Mouse (Mus musculus): Measurements from ENCODE around the gene Chrm3.
"Not testable (repeated sequence)": the region's sequence is repeated elsewhere in the genome, so short reads cannot be mapped to it uniquely, and the experiment has no call there.

The Chrm3 gene

GRCm38 (mm10) chr13:10360777-10361176, at the start of gene Chrm3:
Chrm3 (minus strand) TSS chr13:10360847.
- DNase-seq (ENCODE audit: low read depth, low spot score) = no peak

GRCm38 (mm10) chr13:10394364-10394763, 33.7 kb upstream of the Chrm3 start:
- DNase-seq (ENCODE audit: low read depth, low spot score) = no peak

GRCm38 (mm10) chr13:10375487-10375886, 14.8 kb upstream of the Chrm3 start:
- DNase-seq (ENCODE audit: low read depth, low spot score) = not testable (repeated sequence)

DNA sequence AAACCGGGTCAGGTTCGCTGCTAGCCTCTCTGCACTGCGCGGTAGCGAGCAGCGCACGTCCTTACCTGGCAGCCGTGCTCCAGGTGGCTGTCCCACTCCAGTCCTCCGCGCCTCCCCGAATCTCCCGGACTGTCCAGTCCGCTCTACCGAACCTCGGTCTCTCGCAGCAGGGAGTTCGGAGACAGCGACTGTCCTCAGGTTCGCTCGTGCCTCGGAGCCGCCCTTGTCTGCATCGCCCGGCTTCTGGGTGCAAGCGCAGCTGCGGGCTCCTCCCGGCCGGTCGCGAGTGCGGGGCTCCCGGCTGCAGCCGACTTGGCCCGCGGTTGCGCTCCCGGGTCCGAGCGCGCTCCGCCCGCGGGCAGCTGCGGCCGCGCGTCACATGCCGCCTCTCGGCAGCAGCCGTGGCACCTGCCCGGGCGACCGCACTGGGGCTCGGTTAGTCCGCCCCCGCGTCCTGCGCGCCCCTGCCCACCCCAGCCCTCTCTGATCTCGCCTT, 400 bp downstream of the Chrm3 start:
- DNase-seq (ENCODE audit: low read depth, low spot score) = no peak

DNA sequence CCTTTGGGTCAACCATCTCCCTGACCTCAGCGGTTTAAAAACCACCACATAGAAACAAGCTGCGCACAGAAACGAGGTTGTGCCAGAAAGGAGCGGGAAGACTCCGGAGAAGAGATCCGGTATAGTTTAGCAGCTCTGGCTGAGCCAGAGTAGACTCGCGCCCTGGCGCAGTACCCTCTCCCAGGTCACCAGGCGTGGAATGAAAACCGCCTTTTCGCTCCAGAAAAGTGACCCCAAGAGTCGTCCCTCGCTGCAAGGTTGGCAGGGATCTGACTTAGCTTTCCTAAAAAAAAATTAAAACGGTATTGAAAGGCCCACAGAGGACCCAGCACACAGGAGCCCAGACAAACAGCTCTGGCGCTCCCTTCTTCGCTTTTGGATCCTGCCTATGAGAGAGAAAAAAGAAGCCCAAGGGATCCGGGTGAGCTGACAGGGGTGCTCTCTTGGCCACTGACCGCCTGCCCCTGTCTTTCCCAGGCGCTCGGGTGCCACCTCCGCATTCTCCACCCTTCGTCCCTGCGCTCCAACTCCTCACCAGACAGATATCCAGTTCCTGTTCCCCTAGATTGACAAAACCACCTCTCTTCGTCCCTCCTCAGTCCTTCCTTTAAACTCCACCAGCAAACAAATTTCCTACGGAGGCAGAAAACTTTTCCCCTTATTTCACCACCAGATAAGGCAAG, 990 bp downstream of the Chrm3 start:
- no peak for DNase-seq (ENCODE audit: low read depth, low spot score)

- DNase-seq (ENCODE audit: low read depth, low spot score) = no peak
Measured at GRCm38 (mm10) chr13:10355796-10356195, 4.9 kb downstream of the Chrm3 start.

- DNase-seq (ENCODE audit: low read depth, low spot score) = no peak
Measured at GRCm38 (mm10) chr13:10354885-10355575, 5.6 kb downstream of the Chrm3 start.

- no peak for DNase-seq (ENCODE audit: low read depth, low spot score)
Measured at GRCm38 (mm10) chr13:10352141-10352540, 8.5 kb downstream of the Chrm3 start.

- no peak for DNase-seq (ENCODE audit: low read depth, low spot score)
Measured at GRCm38 (mm10) chr13:10344362-10344761, 16.3 kb downstream of the Chrm3 start.

- DNase-seq (ENCODE audit: low read depth, low spot score) = no peak
Measured at GRCm38 (mm10) chr13:10335558-10335957, 25.1 kb downstream of the Chrm3 start.

DNA sequence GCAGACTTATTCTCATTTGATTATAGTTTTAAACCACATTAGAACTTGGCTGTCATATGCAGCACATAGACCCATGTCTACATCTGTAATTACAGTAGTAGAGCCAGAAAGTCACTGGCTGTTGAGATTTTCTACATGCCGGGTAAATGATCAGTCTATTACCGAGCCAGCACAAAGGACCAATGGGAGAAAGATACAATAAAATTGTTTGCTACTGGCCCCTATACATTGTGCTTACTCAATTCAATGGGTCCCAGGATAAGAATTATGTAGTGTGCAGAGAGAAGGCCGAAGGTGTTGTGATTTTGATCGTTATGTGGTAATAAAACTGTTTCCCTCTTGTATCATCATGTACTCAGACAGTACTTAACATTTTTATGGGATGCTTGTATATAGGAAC, 27.9 kb downstream of the Chrm3 start:
- no peak for DNase-seq (ENCODE audit: low read depth, low spot score)

- no peak for DNase-seq (ENCODE audit: low read depth, low spot score)
Measured at GRCm38 (mm10) chr13:10309811-10310210, 50.8 kb downstream of the Chrm3 start.

- DNase-seq (ENCODE audit: low read depth, low spot score) = no peak
Measured at GRCm38 (mm10) chr13:10295160-10295559, 65.5 kb downstream of the Chrm3 start.

DNA sequence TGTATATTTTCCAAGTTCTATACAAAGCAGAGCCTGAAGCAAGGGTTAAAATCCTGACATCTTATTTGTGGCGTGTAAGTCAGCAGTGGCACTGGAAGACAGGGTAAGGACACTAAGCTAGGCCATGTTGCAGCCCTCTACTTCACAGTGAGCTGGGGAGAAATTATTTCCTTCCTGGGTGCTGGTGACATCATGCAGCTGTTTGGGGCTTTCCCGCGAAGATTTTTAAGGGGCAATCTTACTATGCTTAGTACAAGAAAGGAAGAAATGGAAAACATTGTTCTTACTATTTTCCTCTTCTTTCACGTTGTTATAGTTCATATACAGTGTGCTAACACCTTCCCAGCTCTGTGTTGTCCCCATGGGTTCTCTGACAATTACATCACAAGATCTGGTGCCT, 76.3 kb downstream of the Chrm3 start:
- DNase-seq (ENCODE audit: low read depth, low spot score) = no peak

GRCm38 (mm10) chr13:10274907-10275306, 85.7 kb downstream of the Chrm3 start:
- no peak for DNase-seq (ENCODE audit: low read depth, low spot score)

DNA sequence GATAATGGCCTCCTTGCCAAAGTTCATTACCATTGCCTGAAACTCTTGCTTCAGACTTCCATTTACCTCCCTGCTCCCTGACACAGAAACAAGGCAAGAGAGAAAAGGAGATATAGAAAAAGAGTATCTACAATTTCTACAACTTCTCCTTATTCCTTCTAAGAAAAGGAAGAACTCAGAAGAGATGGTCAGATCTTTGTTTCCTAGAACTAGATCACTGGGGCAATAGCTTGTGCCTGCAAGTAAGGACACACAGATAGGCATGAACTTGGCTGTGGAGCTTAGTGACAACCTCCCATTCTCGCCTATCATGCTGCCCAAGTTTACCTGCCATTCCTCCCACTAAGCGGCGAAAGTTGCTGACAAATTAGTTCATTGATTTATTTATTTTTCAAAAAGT, 96.9 kb downstream of the Chrm3 start:
- no peak for DNase-seq (ENCODE audit: low read depth, low spot score)

GRCm38 (mm10) chr13:10253049-10253448, 107.6 kb downstream of the Chrm3 start:
- DNase-seq (ENCODE audit: low read depth, low spot score) = no peak

GRCm38 (mm10) chr13:10251499-10252179, 109.0 kb downstream of the Chrm3 start:
- no peak for DNase-seq (ENCODE audit: low read depth, low spot score)

DNA sequence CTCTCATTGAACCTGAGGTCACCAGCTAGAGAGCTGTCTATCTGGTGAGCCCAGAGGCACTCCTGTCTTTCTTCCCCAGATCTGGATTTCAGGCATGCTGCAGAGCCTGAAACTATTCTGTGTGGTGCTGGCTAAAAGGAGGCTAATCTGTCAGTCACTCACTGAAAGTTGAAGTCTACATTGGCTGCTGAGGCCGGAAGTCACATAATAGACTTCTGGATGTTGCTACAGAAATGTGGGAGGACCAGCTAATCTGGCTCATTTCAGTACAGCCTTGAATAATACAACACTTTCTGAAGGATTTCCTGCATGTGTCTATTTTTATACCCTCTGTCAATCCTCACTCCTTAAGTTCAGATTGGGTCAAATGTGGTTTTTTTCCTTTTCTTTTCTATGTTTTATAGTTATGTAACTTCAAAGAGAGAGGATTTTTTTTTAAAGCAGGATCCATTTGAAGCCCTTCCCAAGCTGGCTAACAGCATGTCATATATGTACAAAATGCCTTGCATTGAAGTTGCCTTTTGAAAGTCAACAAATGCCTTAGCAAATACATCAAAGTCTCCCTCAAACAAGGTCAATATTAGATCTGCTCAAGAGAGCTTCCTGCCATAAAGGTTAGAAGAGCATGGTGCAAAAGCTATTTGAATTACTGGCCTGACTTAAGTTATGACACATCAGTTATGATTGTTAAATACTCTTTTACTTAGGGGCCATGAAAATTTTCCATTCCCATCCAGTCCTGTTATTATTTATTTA, 116.2 kb downstream of the Chrm3 start:
- DNase-seq (ENCODE audit: low read depth, low spot score) = no peak

DNA sequence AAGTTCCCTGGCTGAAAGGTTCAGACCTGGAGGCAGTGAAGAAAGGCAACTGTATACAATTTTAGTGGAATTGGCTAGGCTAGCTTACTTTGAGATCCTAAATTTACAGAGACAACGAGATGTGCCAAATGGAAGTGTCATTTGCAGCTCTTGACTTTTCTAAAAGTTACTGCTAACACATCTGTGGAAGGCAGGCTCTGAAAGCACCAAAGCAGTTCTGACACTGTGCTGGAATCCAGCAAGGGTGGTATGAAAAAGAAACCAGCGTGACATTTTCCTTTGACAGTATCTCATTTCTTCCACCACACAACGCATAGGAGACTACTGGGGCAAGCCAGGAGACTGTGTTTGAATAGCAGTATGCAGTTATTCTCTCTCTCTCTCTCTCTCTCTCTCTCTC, 120.4 kb downstream of the Chrm3 start:
- no peak for DNase-seq (ENCODE audit: low read depth, low spot score)

- no peak for DNase-seq (ENCODE audit: low read depth, low spot score)
Measured at GRCm38 (mm10) chr13:10239825-10240224, 120.8 kb downstream of the Chrm3 start.

DNA sequence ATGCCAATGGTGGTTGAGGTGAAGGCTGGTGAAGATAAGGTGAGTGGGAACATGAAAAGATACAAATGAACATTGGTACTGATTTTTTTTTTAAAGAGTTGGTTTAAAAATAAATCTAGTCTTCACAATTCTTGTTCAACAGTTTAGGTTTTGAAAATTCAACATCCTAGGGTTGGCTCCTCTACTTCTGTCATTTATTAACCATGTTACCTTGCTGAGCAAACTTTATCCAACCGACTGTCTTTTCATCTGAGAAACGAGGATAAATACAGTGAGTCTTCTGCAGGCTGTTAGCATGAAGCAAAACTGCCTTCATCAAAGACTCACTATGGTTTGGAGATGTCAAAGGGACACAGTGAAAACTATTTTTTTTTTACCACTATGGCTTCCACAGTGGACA, 123.0 kb downstream of the Chrm3 start:
- DNase-seq (ENCODE audit: low read depth, low spot score) = no peak
